Mouse (Mus musculus) c-Kit-negative CD71-positive TER-119-positive erythroid progenitor cells, embryonic 14.5 days (primary cell): Measurements from ENCODE around the gene Card10.

Experiments
- DNase-seq: peaks from one replicate; pipeline ENCODE4 v3.0.0-alpha.2; 2013; ENCODE audit warnings: low read depth, low spot score

The Card10 gene

DNA sequence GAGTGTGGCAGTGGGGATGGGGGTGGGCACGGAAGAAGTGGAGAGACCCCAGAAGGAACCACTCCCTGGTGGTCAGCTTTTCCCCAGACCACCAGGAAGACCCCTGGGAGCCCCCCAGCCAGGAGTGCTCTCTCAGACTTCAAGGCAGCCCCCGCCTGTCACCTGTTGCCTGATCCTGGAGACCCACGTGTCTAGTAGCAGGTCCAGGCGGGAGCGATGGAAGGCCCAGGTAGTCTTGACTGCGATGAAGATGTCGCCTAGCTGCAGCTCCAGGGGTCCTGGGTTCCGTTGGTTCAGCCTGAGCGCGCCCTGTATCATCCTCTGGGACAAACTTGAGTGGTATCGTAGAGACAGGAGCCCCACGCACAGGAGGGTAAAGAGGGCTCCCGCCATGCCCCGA, 30.0 kb downstream of the Card10 start:
- no peak for DNase-seq

DNA sequence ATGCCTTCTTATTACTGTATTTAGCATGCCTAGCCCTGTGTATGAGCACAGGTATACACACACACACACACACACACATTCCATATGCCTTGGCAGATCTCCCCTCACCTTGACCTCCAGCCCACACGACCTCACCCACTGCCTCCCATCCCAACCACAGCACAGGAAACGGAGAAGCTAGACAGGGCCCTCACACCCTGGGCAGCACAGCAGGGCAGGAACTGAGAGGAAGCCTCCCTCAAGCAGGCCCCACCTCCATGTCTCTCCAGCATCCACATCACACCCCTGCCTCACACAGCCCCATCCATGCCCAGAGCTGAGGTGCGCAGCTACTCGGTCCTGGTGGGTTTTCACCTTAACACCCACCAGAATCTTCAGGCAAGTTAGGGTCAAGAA, 30.5 kb downstream of the Card10 start:
- DNase-seq: no peak

DNA sequence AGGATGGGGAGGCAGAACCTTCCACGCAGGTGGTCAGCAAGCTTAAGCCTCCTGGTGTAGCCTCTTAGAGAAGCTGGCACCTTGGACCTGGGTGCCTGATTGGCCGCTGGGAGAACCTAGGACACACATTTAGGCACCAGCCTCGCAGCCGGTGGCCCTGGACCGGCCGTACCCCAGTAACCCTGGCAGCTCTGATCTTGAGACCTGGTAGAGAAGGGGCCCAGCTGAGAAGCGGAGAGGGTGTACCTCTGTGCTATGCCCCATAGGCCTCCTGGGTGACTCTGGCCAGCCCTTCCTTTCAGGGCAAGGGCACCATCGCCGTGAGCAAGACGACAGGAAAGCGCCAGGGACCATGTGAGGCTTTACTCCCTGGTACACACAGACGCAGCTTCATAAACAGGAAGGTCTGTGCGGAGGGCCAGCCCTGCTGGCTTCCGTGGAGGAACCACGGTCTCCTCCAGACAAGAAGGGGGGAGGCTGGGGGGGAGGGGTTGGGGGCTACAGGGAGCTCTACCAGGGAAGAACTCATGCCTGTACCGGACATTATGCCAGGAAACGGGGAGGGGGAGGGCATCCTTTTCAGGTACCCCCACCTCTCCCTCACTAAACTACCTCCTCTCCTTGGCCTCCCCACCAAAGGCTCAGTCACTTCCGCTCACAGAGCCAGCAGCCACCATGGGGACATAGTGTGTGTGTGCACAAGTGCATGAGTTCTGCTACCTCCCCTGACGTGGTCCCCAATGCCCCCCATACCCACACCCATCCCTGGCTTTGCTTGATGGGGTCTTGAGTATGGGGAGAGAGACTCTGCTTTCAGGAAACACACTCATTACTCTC, 31.1 kb downstream of the Card10 start:
- DNase-seq: no peak

DNA sequence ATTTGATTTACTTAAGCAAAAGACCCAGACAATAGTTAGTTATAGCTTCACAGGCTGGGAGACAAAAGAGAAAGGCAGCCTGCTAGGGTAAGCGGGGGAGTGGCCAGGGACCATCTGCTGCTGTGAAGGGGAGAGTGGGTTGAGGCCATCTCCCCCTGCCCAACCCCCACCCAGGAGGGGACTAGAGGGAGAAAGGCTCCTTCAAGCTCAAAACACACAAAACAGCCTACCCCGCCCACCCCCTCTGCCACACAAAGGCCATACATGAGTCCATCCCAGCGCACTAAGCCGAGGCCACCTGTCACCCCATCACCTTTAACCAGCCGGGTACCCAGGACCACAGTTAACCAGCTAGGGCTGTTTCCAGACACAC, 31.9 kb downstream of the Card10 start:
- DNase-seq: no peak

DNA sequence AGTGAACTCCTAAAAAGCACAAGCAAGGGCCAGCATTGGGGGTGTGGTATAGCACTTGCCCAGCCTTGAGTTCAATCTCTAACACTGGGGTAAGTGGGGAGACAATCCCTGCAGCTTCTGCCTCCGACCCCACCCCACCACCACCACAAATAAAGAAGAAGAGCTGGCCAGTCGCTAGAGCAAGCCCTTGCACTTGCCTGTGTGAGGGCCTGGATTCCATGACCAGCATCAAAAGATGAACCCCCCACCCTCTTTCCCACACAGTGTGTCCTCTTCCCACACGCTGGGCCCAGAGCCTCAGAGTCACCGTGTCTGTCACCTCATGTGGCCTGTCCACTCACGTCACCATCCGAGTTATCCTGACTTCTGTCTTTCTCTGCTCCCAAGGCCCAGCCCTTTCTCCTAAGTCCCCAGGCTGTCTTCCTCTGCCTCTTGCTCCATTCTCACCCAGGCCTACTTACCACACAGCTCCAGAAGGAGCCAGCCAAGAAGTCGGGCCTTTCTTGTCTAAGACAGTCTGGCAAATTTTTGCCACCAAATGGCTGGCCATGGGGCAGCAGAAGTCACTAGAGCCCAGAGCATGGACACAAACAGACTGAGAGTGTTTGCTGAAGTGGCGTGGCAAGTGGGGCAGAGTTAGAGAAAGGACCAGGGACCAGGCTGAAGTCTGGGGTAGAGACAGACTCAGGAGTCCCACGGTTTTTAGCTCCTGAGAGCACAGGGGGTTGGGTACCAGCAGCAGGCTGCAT, 32.4 kb downstream of the Card10 start:
- no peak for DNase-seq

DNA sequence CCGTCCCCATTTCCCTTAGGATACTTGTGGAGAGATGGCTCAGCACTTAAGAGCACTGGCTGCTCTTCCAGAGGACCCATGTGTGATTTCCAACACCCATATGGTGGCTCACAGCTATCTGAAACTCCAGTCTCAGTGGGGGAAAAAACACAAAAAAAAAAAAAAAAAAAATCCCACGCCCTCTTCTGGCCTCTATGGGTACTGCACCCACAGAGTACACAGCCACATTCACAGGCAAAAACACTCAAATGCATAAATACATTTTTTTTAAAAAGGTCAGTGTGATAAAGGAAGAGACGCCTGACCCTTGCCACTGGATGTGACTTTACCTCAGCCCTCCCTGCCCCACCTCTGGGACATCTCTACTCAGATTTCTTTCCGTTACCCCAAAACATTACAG, 33.8 kb downstream of the Card10 start:
- no peak for DNase-seq

DNA sequence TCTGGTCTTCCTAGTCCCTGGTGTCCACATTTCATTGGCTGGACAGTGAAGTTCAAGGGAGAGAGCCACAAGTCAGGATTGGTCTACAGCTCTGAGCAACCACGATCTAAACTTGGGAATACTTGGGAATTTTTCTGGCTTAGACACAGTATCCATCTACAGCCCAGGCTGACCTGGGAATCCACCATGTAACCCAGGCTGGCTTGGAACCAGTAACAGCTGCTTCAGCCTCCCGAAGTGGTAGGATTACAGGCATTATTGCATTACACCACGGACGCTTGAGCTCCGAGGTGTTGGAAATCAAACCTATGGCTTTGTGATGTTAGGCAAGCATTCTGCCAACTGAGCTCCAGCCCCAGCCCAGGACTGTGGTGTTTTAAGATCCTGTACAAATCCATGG, 39.1 kb downstream of the Card10 start:
- DNase-seq: no peak

DNA sequence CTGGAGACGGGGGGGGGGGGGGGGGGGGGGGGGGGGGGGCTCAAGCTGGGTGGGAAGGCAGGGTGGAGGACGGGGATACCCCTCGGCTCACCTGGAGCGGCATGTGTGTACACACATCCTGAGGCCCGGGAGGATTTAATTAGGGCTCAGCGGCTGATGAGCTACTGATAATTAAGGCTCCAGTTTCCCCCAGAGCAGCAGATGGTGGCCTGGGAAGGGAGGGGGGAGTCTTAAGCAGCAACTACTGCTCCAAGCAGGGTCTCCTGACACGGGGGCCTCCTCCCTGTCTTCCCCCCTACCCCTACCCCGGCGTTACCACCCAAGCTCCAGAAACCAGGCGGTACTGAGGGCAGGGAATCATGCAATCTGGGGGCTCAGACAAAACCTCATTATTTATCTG, 39.6 kb downstream of the Card10 start:
- DNase-seq: no peak

DNA sequence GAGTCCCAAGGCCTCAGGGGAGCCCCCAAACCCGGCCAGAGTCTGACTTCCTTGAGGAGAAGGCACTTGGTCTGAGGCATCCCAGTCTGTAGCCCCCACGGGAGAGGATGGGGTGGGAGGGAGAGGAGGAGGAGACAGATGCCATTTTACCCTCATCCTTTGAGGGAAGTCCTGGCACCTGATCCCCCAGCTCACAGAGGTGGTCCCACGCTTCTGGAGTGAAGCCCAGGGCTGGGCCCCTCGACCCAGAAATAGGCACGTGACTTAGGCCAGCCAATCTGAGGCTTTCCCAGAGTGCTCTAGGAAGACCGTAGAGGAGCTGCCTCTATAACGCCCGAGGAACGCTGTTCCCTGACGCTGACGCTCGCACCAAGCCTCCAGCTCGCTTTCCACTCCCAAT, 41.7 kb downstream of the Card10 start:
- no peak for DNase-seq

DNA sequence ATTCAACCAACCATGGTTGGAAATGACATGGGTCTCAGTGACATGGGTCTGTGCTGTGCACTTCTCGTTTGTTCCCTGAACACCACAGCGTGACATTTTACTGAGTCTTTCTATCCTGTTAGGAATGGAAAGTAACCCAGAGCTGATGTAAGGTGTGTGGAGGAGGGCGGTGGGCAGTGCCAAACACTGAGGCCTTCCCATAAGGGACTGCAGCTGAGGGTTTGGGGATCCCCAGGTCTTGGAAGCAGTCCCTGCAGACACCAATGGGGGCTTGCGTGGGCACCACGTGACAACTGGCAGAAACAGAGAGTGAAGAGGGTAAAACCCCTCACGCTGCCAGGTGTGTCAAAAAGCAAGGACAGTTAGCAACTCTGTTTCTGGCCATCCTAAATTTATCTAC, 44.7 kb downstream of the Card10 start:
- DNase-seq: no peak

DNA sequence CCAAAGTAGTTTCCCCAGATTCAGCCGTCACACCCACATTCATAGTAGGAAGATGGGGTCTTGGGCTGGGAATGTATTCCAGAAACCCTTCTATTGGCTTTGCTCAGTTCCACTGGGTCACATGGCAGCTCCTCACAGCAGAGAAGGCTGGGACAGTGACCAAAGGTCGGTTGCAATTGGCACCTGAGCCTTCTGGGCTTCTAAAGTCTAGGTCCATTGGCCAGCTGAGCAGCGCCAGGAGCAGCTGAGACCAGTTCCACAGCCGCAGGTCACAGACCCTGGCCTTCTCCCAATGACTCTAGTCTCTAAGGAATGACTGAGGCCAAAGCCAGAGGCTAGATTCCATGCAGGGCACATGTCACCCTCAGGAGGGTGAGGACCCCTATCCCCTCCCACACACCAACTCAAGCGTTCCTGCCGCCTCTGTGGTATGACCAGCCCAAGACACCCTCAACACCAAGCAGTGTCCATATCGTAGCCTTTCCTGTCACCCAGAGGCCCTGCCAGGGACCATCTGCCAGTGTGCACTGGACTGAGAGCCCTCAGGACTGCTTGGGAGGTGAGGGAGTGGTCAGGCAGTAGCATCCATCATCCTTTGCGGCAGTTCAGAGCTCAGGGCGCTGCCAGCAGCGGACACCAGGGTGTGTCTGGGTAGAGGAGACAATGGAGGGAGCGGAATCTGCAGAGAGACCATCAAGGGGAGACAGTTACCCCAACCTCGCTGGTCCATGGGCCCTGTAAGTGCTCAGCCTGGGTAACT, 46.7 kb downstream of the Card10 start:
- no peak for DNase-seq

DNA sequence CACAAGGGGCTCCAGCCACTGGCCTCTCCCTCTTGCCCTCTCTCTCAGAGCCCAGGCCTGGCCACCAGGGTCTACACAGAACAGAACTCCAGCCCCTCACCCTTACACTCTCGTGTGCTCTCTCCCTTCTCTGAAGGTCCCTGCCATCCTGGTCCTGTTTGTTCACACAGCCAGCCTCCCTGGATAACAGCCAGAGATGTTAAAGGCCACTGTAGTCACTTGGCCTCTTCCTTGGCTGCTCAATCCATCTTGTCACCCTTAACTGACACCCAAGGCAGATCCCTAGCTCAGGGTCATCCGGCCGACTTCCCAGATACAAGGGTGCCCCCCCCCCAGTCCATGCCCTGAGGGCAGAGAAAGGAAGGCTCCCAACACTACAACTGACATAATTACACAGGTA, 47.6 kb downstream of the Card10 start:
- DNase-seq: no peak

DNA sequence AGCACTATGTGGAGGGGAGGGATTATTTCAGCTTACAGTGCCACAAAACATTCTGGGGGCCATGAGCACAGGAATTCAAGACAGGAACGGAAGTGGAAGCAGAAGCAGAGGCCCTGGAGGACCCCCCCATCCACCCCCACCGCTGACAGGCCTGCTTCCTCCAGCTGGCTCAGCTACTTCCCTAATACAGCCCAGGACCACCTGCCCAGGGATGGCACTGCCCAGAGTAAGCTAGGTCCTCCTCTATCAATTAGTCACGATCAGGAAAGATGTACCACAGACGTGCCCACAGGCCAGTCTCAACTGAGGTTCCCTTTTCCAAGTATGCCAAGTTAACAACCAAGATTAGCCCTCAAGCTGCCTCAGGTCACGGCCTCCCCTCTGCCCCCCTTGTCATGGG, 48.7 kb downstream of the Card10 start:
- no peak for DNase-seq

DNA sequence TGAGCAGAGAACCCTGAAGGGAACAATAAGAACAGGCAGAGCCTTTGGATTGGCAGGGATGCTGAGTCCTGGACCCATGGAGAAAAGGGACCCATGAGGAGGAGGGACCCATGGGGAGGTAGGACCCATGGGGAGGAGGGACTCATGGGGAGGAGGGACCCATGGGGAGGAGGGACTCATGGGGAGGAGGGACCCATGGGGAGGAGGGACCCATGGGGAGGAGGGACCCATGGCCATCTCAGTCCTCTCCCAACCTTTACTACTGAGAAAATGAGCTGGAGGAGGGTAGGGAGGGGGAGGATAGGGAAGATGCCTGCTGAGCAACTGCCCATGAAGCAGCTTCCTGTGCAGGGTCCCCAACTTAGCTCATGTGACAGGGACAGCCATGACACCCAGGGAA, 49.9 kb downstream of the Card10 start:
- peak; percentile 33 for DNase-seq

DNA sequence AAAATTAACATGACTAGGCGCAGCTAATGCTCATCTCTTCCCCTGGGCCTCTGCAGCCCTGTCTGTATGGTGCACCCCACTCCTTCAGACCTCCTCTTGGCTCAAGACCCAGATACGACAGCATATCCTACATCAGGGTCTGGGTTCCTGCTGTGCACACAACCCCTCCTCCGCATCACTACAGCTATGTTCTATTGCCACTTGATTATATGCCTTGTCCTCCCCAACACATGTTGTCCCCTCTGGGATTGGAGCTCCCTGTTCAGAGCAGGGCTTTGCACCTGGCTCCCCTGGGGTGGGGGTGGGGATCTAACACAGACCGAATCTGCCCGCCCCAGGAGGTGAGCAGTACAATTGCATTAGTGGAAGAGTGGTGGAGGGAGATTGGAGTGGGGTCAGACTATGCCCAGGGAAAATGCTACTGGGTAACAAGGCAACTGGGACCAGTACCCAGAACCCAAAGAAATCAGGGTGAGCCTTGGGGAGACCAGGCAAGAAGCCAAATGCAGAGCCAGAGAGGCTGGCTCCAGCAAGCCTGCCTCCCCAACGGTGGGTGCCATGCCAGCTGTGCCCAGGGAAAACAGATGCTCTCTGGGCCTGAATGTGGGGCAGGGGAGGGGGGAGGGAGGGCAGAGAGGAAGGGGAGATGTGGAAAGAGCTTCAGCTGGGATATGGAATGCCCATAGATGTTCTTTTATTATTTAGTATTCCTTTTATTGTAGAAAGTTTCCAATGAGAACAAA, 52.1 kb downstream of the Card10 start:
- no peak for DNase-seq

DNA sequence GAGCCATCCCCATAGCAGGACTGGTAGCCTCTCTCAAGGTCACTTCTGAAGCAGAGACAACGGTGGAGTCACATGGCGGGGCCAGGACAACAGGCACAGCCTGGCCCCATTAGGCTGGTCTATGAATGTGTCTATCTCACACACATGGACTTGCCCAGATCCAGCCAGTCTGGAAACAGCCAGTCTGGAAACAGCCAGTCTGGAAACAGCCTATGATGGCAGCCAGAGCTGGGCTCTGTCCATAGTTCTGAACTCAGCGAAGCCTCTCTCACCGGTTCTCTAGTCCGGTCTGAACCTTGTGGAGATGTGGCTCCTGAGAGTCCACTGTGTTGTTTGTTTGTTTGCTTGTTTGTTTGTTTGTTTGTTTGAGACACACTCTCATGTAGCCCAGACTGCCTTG, 53.0 kb downstream of the Card10 start:
- no peak for DNase-seq

DNA sequence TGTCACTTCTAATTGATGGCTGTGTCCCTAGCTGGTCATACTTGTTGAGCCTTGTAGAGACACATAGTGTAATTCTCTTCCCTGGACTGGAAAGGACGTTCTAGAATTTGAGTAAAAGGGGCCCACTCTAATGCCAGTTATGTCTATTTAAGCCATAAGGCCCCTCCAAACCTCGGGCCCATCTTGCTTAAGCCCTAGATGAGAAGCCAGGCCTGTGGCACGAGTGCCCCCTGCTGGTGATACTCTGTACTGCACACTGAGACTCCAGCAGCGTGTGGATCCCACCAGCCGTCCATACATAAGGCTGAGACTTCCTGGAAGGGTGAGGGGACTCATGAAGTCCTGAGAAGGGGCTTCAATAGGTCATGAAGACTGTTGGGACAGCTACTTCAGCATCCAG, 58.6 kb downstream of the Card10 start:
- DNase-seq: peak; percentile 12

DNA sequence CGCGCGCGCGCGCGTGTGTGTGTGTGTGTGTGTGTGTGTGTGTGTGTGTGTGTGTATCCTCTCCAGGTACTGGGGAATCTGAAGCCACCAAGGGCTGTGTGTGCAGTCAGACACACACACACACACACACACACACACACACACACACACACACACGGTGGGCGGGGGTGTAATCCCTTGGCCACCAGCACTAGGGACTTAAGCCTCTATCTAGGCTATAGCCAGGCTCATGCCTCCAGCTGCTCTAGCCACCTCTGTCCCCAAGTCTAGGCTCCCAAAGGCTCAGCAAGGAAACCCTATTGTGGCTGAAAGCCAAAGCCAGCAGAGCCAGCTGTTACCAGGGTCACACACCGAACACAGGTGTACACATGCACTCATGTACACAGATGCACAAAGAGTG, 60.0 kb downstream of the Card10 start:
- DNase-seq: no peak

DNA sequence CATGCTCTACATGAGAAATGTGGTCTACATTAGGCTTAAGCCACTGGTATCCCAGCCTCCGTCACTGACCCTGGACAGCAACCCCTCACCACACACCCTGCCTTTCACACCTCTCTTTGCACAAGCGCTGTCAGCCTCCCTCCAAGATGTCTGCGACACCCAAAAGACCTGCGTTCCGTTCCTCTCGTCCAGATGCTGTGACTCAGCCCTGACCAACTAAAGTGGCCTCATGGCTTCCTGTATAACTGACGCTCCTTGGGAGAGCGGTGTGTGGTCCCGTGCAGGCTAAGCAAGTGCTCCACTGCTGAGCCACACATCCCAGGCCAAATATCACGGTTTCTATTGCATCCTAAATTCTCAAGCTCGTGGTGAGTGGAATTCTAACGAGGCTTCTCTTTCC, 62.2 kb downstream of the Card10 start:
- no peak for DNase-seq

DNA sequence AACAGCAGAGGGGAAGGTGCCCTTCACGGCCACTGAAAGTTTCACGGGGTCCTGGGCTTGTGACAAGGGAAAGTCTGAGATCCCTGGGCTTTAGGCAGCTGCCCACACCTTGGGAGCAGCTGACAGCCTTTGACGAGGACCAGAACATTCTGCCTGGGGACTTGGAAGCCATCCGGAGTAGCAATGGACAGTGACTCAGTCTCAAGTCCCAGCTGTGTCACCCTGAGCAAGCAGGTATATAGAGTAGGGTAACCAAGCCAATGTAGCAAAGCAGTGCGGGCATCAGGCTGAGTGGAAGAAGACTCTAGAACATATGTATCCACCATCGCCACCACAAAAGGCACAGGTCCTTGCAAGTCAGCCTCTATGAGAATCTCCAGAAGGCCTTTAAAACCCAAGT, 65.7 kb downstream of the Card10 start:
- no peak for DNase-seq

DNA sequence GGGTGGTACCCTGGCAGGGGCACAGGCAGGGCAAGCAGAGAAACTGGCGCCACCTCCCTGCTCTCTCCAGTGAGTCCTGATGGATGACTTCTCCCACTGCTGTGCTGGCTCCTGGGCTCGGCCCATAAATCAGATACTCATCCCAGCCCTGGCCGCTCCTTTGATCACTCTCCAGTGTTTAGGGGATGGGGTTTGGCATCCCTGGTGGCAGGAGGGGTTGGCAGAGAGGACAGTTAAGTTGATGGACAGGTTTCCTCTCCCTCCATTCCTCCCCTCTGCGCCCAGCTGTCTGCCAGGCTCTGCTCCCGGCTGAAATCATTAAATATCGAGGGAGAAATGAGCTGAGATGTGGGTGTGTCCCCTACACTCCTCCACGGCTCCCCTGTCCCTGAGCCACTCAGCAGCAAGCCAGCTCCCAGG, 66.2 kb downstream of the Card10 start:
- DNase-seq: no peak

DNA sequence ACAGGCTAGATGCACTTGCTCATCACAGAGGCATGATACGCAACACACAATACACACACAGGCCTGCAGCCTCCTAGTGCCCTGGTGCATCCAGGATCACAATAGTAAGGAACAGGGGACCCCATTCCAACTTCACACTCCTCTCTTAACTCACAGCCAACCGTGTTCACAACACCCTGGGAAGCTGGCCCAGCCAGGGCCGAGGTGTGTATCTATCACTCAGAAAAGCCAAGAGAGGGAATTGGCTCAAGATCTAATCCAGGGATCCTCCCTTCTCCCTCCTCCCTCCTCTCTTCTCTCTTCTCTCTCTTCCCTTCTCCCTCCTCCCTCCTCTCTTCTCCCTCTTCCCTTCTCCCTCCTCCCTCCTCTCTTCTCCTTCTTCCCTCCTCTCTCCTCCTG, 66.7 kb downstream of the Card10 start:
- no peak for DNase-seq
